Mouse (Mus musculus) stomach, postnatal 0 days (tissue): Measurements from ENCODE around the gene Gabarap. TPM values are rescaled to one million over a fixed set of nuclear protein-coding genes. Genes with fewer than 3 reads are reported as not detected.

Experiments used
- ATAC-seq: fragments of 200-750 bp; cut with Nextera tagmentation; 2 replicates; pipeline ENCODE4 v1.8.0; 2017; ENCODE audit not compliant: low FRiP score, low TSS enrichment
- DNase-seq: peaks from one replicate; pipeline ENCODE4 v3.0.0-alpha.2; 2016; ENCODE audit warnings: low spot score
- H3K27ac ChIP-seq: fragments of 300-500 bp; sonication (generic); replicated peaks from 2 replicates; pipeline ENCODE4 v1.5.1; 2014; ENCODE audit warnings: mild to moderate bottlenecking, control low read depth
- H3K27me3 ChIP-seq: fragments of 300-500 bp; sonication (generic); 2 replicates; pipeline ENCODE4 v1.6.1; 2014; ENCODE audit warnings: low read length; ENCODE audit not compliant: control insufficient read depth, insufficient read depth
- H3K36me3 ChIP-seq: fragments of 300-500 bp; sonication (generic); 2 replicates; pipeline ENCODE4 v1.6.1; 2014; ENCODE audit warnings: low read length, mixed read lengths; ENCODE audit not compliant: control insufficient read depth, insufficient read depth
- H3K4me1 ChIP-seq: fragments of 300-500 bp; sonication (generic); replicated peaks from 2 replicates; pipeline ENCODE4 v1.6.1; 2014; ENCODE audit warnings: antibody characterized with exemption; ENCODE audit not compliant: control insufficient read depth, insufficient read depth
- H3K4me2 ChIP-seq: fragments of 300-500 bp; sonication (generic); replicated peaks from 2 replicates; pipeline ENCODE4 v1.6.1; 2014; ENCODE audit warnings: low read depth, mild to moderate bottlenecking, control low read depth, moderate library complexity
- H3K4me3 ChIP-seq: fragments of 300-500 bp; sonication (generic); 2 replicates; pipeline ENCODE4 v1.5.1; 2014; ENCODE audit warnings: low read depth, low read length, control low read depth
- H3K9ac ChIP-seq: fragments of 300-500 bp; sonication (generic); 2 replicates; pipeline ENCODE4 v1.6.1; 2014; ENCODE audit warnings: mild to moderate bottlenecking, low read length, control low read depth, mixed read lengths
- H3K9me3 ChIP-seq: fragments of 300-500 bp; sonication (generic); 2 replicates; pipeline ENCODE4 v1.6.1; 2016; ENCODE audit warnings: low read length; ENCODE audit not compliant: control insufficient read depth
- CTCF ChIP-seq: IDR thresholded peaks from 2 replicates; pipeline ENCODE4 v1.5.1; 2016; ENCODE audit warnings: antibody characterized with exemption, low read depth, mild to moderate bottlenecking, moderate library complexity
- EP300 ChIP-seq: optimal IDR thresholded peaks from 2 replicates; pipeline ENCODE3; 2016; ENCODE audit warnings: antibody characterized with exemption
- WGBS: fragments of 180-500 bp; shearing (Covaris S2); extraction: QIAGEN DNeasy Blood & Tissue Kit; methylation state at CpG from one replicate; pipeline ENCODE4 v1.1.7; 2014; 5-methylcytosine and 5-hydroxymethylcytosine counted together
- polyA plus RNA-seq: library from polyadenylated mRNA; unstranded; fragments of >200 nt; fragmentation: Nextera tagmentation; extraction: Ambion mirVana; gene quantifications from 2 replicates; pipeline ENCODE4 v1.2.1, GENCODE M21; 2015

The Gabarap gene
- 536 and 544 TPM in 2 replicates for polyA plus RNA-seq

GRCm38 (mm10) chr11:69990850-69991691, at the start of gene Gabarap:
Gene Gabarap, plus strand, starts transcription at chr11:69991143.
- DNase-seq (peak; percentile 97), ATAC-seq (peak; percentile 77)
- Histone ChIP-seq H3K36me3 (peaks cover 19% of the 10 kb centered on the region), H3K9ac (peak within 1 kb of the TSS; percentile 90), H3K4me2 (peak within 1 kb of the TSS; percentile 70), H3K9me3 (no peaks in the 10 kb centered on the region), H3K27ac (peak within 1 kb of the TSS; percentile 95), H3K4me3 (peak within 1 kb of the TSS; percentile 73), H3K4me1 (no peaks in the 10 kb centered on the region; the same call in 1 of the 2 replicates), H3K27me3 (no peaks in the 10 kb centered on the region)
- under 1% methylated on average over 40 of the region's 40 CpGs for WGBS
- peak; percentile 39 for TF ChIP-seq CTCF
- peak; percentile 66 for TF ChIP-seq EP300

DNA sequence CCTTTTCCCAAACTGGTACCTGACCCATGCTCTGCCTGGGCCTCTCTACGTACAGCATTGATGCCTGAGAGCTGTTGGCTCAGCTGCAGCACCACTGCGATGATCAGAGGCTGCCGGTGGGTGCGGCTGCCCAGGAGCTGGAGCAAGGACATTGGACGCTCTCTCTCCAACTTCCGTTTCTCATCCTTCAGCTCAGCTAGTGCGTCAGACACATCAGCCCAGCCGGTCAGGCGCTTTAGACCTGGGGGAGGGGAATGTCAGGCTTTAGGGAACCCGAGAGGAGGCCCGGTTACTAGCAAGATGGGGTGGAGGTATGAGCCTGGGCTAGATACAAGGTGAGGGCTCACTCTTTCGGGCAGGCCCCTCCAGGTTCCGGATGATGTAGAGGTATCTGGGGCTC, 45.7 kb upstream of the Gabarap start:
- H3K27me3 ChIP-seq = no peaks in the 10 kb centered on the region
- no peak for DNase-seq
- TF ChIP-seq EP300 (no peak), CTCF (no peak)
- peaks cover 3% of the 10 kb centered on the region; the same call in 1 of the 2 replicates for H3K36me3 ChIP-seq
- H3K9me3 ChIP-seq = no peaks in the 10 kb centered on the region
- H3K4me2 ChIP-seq = no peak overlapping the region
- no peak overlapping the region for H3K27ac ChIP-seq
- WGBS = 73% methylated on average over 13 of the region's 13 CpGs
- H3K9ac ChIP-seq = no peak overlapping the region
- H3K4me3 ChIP-seq = no peak overlapping the region
- H3K4me1 ChIP-seq = no peaks in the 10 kb centered on the region
- ATAC-seq = no peak

DNA sequence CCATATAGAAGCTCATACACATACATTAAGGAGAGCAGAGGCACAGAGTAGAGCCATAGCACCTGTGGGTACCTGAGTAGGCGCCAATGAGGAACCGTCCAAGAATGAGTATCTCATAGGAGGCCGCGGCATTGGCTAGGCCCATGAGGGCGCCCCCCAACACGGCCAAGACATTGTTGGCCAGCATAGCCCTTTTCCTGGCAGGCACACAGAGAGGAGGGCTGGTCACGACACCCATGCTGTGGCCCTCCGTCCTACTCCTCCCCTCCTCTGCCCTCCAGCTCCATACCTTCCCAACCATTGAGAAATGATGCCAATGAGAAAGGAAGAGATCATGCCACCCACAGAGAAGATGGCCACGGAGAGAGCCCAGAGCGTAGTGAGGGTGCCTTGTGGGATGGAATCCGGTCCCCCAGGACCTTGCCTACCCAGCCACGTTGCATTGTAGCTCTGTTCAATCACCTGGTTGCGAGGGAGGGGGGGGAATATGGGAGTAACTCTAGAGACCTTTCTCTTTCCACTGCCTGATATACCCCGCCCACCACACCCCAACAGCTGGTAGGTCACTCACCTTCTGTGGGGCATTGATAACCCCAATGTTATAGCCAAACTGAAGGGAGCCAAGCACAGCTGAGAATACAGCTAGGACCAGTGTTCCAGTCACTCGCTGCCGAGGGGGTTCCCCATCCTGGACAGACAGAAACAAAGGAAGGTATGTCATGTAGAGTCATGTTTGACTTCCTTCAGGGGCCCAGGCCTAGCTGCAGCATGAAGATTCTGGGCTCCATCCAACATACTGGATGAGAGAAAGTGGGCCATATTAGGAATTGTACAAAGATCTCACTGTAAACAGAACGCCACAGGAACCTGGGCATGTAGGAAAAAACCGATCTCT, 44.7 kb upstream of the Gabarap start:
- TF ChIP-seq EP300 (no peak), CTCF (no peak)
- H3K27me3 ChIP-seq = no peaks in the 10 kb centered on the region
- DNase-seq (no peak), ATAC-seq (no peak)
- H3K4me2 ChIP-seq = peak overlapping the region; percentile 66
- peak overlapping the region; percentile 45 for H3K9ac ChIP-seq
- 74% methylated on average over 18 of the region's 18 CpGs for WGBS
- H3K27ac ChIP-seq = peak overlapping the region; percentile 89
- H3K4me1 ChIP-seq = no peaks in the 10 kb centered on the region
- H3K4me3 ChIP-seq = peak overlapping the region; percentile 49
- no peaks in the 10 kb centered on the region for H3K9me3 ChIP-seq
- H3K36me3 ChIP-seq = peaks cover 3% of the 10 kb centered on the region; the same call in 1 of the 2 replicates

GRCm38 (mm10) chr11:69947337-69948065, 43.4 kb upstream of the Gabarap start:
- Histone ChIP-seq H3K27ac (peak overlapping the region; percentile 89), H3K4me2 (peak overlapping the region; percentile 66), H3K27me3 (no peaks in the 10 kb centered on the region), H3K9ac (peak overlapping the region; percentile 63), H3K9me3 (no peaks in the 10 kb centered on the region), H3K4me3 (peak overlapping the region; percentile 49), H3K36me3 (peaks cover 3% of the 10 kb centered on the region; the same call in 1 of the 2 replicates), H3K4me1 (no peaks in the 10 kb centered on the region)
- DNase-seq = peak; percentile 51
- WGBS = 5% methylated on average over 28 of the region's 29 CpGs
- ATAC-seq = peak; percentile 39; the same call in 1 of the 2 replicates
- no peak for TF ChIP-seq EP300
- TF ChIP-seq CTCF = no peak

DNA sequence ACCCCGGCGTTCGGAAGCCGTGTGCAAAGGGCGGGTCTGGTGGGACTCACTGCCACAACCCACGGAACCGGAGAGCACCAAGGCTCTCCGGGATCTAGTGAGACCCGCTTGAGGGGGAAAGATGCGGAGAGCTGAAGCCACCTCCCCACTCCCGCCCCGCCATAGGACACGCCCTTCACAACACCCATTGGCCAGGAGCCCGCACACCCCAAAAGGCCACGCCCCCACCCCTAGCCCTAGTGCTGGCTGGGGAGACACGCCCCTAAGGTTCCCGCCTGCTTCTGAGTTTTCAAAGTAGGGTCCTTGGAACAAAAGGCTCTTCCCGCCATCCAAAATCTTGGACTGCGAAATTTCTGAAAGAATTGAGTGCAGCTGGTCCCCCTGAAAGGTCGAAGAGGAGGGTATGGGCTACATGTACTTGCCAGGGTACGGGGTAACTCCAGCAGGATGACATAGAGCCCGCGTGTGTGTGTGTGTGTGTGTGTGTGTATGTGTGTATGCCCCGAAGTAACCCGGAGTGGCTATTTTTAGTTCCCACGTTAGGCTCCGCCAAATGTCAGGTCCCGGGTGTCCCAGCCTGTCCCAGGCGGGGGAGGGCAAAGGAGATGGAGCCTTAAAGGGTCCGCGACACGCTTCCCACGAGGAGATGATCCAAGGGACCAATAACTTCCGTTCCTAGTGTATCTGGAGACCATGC, 42.7 kb upstream of the Gabarap start, which contains the start of gene Slc2a4:
Gene Slc2a4 (minus strand): TSS at position 123 of the 697 bp plus-strand sequence.
- WGBS = under 1% methylated on average over 34 of the region's 34 CpGs

More for the DNA sequence above, 42.7 kb upstream of the Gabarap start, which contains the start of gene Slc2a4:
- H3K36me3 ChIP-seq = peaks cover 3% of the 10 kb centered on the region; the same call in 1 of the 2 replicates
- peak within 1 kb of the TSS; percentile 63 for H3K9ac ChIP-seq
- no peaks in the 10 kb centered on the region for H3K27me3 ChIP-seq
- TF ChIP-seq EP300 = no peak
- peak within 1 kb of the TSS; percentile 66 for H3K4me2 ChIP-seq
- H3K4me1 ChIP-seq = no peaks in the 10 kb centered on the region
- DNase-seq (peak; percentile 95), ATAC-seq (peak; percentile 91)
- H3K4me3 ChIP-seq = peak within 1 kb of the TSS; percentile 49
- H3K27ac ChIP-seq = peak within 1 kb of the TSS; percentile 89
- no peaks in the 10 kb centered on the region for H3K9me3 ChIP-seq
